Mouse (Mus musculus): ENCODE data around the gene Tnni1.

GRCm38 (mm10) chr1:135735460-135735859 lies 43.8 kb upstream of the Tnni1 start:
- TF ChIP-seq CTCF (IDR thresholded peaks at IDR 0.05; ENCODE audit: insufficient read depth, low read depth, low read length) (no peak), POLR2A (IDR thresholded peaks at IDR 0.05; ENCODE audit: insufficient read depth, low read depth, low read length) (no peak)

All from olfactory bulb, adult 2 months (tissue).